ENCODE assay signal across 16 mouse cellular contexts in genomic region chr8:123750171-123750693, GRCm38 (mm10). TPM values are rescaled to one million over a fixed set of nuclear protein-coding genes. Genes with fewer than 3 reads are reported as not detected.
DNase-seq lines count a peak whose midpoint lies in the region; ATAC-seq and TF ChIP-seq lines count a peak whose summit lies in the region.
"Had no signal": no experiment of that assay in that cellular context is flagged by ENCODE, and none has a peak within 500 bp of the region (broad histone marks: within the 10 kb centered on the region; RNA-seq: fewer than 3 reads in every experiment).

No protein-coding gene starts in this region.

- H3K9me3 ChIP-seq in intestine, postnatal 0 days (ENCODE audit: control insufficient read depth), result no peaks in the 10 kb centered on the region
- H3K9me3 ChIP-seq in intestine, embryonic 16.5 days (ENCODE audit: control insufficient read depth, low read length), result no peaks in the 10 kb centered on the region
- H3K9me3 ChIP-seq in kidney, embryonic 15.5 days (replicated peaks), result no peaks in the 10 kb centered on the region
- H3K9me3 ChIP-seq: limb, embryonic 12.5 days; neural tube, embryonic 13.5 days had no signal

- no peak for TF ChIP-seq CTCF in intestine, postnatal 0 days (IDR thresholded peaks at IDR 0.05; ENCODE audit: low read depth)
- no peak for TF ChIP-seq CTCF in C2C12 (IDR thresholded peaks at IDR 0.05; ENCODE audit: control insufficient read depth, insufficient read depth, insufficient read length)

- no peak overlapping the region for H3K9ac ChIP-seq in intestine, postnatal 0 days (ENCODE audit: low read depth, low read length)
- H3K9ac ChIP-seq in intestine, embryonic 16.5 days (ENCODE audit: low read depth, low read length), result no peak overlapping the region
- H3K9ac ChIP-seq in kidney, embryonic 15.5 days, result no peak overlapping the region
- H3K9ac ChIP-seq: forebrain, postnatal 0 days; limb, embryonic 12.5 days; liver, embryonic 14.5 days; neural tube, embryonic 13.5 days had no signal

- peak; percentile 32; the same call in 1 of the 2 replicates for ATAC-seq in intestine, postnatal 0 days
- no peak for ATAC-seq in intestine, embryonic 16.5 days
- ATAC-seq in common myeloid progenitor, adult 5-6 weeks (replicated peaks; ENCODE audit: low read depth, poor library complexity, severe bottlenecking), result peak; percentile 76
- peak; percentile 91 for ATAC-seq in megakaryocyte progenitor cell, adult 5-6 weeks (replicated peaks; ENCODE audit: poor library complexity)
- no peak for ATAC-seq in kidney, embryonic 15.5 days (replicated peaks; ENCODE audit: low FRiP score)
- ATAC-seq: forebrain, postnatal 0 days; inflammation-experienced regulatory T-cells, adult 6 months had no signal

- no peak for DNase-seq in thymus, adult 18-20 months
- DNase-seq: adrenal gland, postnatal 25 days; cerebellum, adult 9-10 months; forebrain, postnatal 0 days; heart, adult 18-20 months had no signal

- no peaks in the 10 kb centered on the region for H3K79me2 ChIP-seq in C2C12 (ENCODE audit: control insufficient read depth, insufficient read depth)

- WGBS in intestine, postnatal 0 days, result 35% methylated on average over 5 of the region's 5 CpGs
- 49% methylated on average over 5 of the region's 5 CpGs for WGBS in intestine, embryonic 16.5 days
- 62% methylated on average over 5 of the region's 5 CpGs for WGBS in kidney, embryonic 15.5 days

- H3K36me3 ChIP-seq in intestine, postnatal 0 days (ENCODE audit: control insufficient read depth, insufficient read depth), result no peaks in the 10 kb centered on the region
- H3K36me3 ChIP-seq in intestine, embryonic 16.5 days (ENCODE audit: control insufficient read depth, insufficient read depth, low read length), result no peaks in the 10 kb centered on the region
- no peaks in the 10 kb centered on the region for H3K36me3 ChIP-seq in C2C12 (ENCODE audit: control insufficient read depth, insufficient read depth)
- H3K36me3 ChIP-seq in kidney, embryonic 15.5 days, result no peaks in the 10 kb centered on the region
- H3K36me3 ChIP-seq: limb, embryonic 12.5 days; neural tube, embryonic 13.5 days had no signal

- 0 out of 2 replicates have a peak, but pooled peaks cover 12% of the 10 kb centered on the region for H3K4me1 ChIP-seq in intestine, postnatal 0 days (replicated peaks; ENCODE audit: control insufficient read depth, insufficient read depth, low read length)
- H3K4me1 ChIP-seq in intestine, embryonic 16.5 days (ENCODE audit: control insufficient read depth, insufficient read depth, low read length), result peaks cover 24% of the 10 kb centered on the region
- H3K4me1 ChIP-seq in kidney, embryonic 15.5 days, result peaks cover 27% of the 10 kb centered on the region

- H3K79me3 ChIP-seq in C2C12 (ENCODE audit: low read depth), result no peaks in the 10 kb centered on the region

- no peak overlapping the region for H3ac ChIP-seq in C2C12 (ENCODE audit: control insufficient read depth, insufficient read length, low read depth)

- H3K4me3 ChIP-seq in intestine, postnatal 0 days (ENCODE audit: low read depth, low read length), result no peak overlapping the region
- H3K4me3 ChIP-seq in intestine, embryonic 16.5 days (ENCODE audit: low read length), result no peak overlapping the region
- no peak overlapping the region for H3K4me3 ChIP-seq in C2C12 (ENCODE audit: insufficient read depth, poor library complexity, severe bottlenecking)
- no peak overlapping the region for H3K4me3 ChIP-seq in kidney, embryonic 15.5 days (replicated peaks)
- H3K4me3 ChIP-seq: limb, embryonic 12.5 days; neural tube, embryonic 13.5 days had no signal

- H3K27me3 ChIP-seq in intestine, postnatal 0 days (replicated peaks; ENCODE audit: control insufficient read depth, insufficient read depth, low read length), result no peaks in the 10 kb centered on the region
- H3K27me3 ChIP-seq in intestine, embryonic 16.5 days (replicated peaks; ENCODE audit: control insufficient read depth, insufficient read depth, low read length), result no peaks in the 10 kb centered on the region
- no peaks in the 10 kb centered on the region for H3K27me3 ChIP-seq in C2C12 (ENCODE audit: control insufficient read depth, insufficient read depth, insufficient read length)
- no peaks in the 10 kb centered on the region for H3K27me3 ChIP-seq in kidney, embryonic 15.5 days
- H3K27me3 ChIP-seq: limb, embryonic 12.5 days; neural tube, embryonic 13.5 days had no signal

- H3K27ac ChIP-seq in intestine, postnatal 0 days (ENCODE audit: low read depth, low read length), result no peak overlapping the region
- H3K27ac ChIP-seq in intestine, embryonic 16.5 days (ENCODE audit: low read length), result no peak overlapping the region
- no peak overlapping the region for H3K27ac ChIP-seq in kidney, embryonic 15.5 days
- H3K27ac ChIP-seq: limb, embryonic 12.5 days; liver, embryonic 14.5 days; neural tube, embryonic 13.5 days had no signal

- H3K4me2 ChIP-seq in intestine, postnatal 0 days (replicated peaks; ENCODE audit: low read depth), result no peak overlapping the region
- H3K4me2 ChIP-seq in intestine, embryonic 16.5 days (ENCODE audit: low read depth, low read length), result no peak overlapping the region
- H3K4me2 ChIP-seq in kidney, embryonic 15.5 days, result no peak overlapping the region
- H3K4me2 ChIP-seq: limb, embryonic 12.5 days; neural tube, embryonic 13.5 days had no signal

TF ChIP-seq in C2C12, 6 proteins besides CTCF, POLR2A, EP300 and RAD21:
- TF ChIP-seq CEBPB (IDR thresholded peaks at IDR 0.05; ENCODE audit: low read depth) (peak; percentile 38), MYOG (IDR thresholded peaks at IDR 0.05; ENCODE audit: control insufficient read depth, extremely low read depth, insufficient read length) (no peak)

RNA-seq across cellular contexts. Expression of gene Rab4a, which starts 55.6 kb away (rescaled TPM):
- 104 TPM in 2 replicates for polyA plus RNA-seq in intestine, postnatal 0 days (2015; fragmentation: Nextera tagmentation; extraction: Ambion mirVana)
- 66.9 and 71.9 TPM in 2 replicates for polyA plus RNA-seq in intestine, embryonic 16.5 days (2015; fragmentation: Nextera tagmentation; extraction: Ambion mirVana)
- 19.7 TPM for polyA plus RNA-seq in C2C12 (2012; fragmentation: generic; extraction: Trizol)
- total RNA-seq in common myeloid progenitor, adult 5-6 weeks (2017), result 12.5 and 15.9 TPM in 2 replicates
- total RNA-seq in megakaryocyte progenitor cell, adult 5-6 weeks (2015), result 5.3 and 12.5 TPM in 2 replicates
- total RNA-seq in megakaryocyte progenitor cell, adult 5-6 weeks (2017), result 5.2 and 5.9 TPM in 2 replicates
- 39.6 and 44.9 TPM in 2 replicates for polyA plus RNA-seq in kidney, embryonic 15.5 days (2015; fragmentation: Nextera tagmentation; extraction: Ambion mirVana)
- total RNA-seq: CH12.LX had no signal

Comparison
In these comparisons a context has a peak if more than half of its experiments do, and no peak if none do; other contexts are left out.
1. ATAC-seq: peak in intestine, postnatal 0 days (single experiment), common myeloid progenitor, adult 5-6 weeks (single experiment) and megakaryocyte progenitor cell, adult 5-6 weeks (single experiment); none in intestine, embryonic 16.5 days (single experiment) and kidney, embryonic 15.5 days (single experiment).